Mouse (Mus musculus): ENCODE results near the gene Kcnab1.
A peak's percentile ranks its signal among the peaks of the same experiment; 100 is the strongest.

Kcnab1 gene

GRCm38 (mm10) chr3:65108945-65109921 lies at the start of gene Kcnab1:
Kcnab1 (plus strand) TSS chr3:65109384.
- DNase-seq: peak; percentile 78 to 83

- DNase-seq: no peak
Measured at GRCm38 (mm10) chr3:65088295-65088694, 20.9 kb upstream of the Kcnab1 start.

- no peak for DNase-seq
Measured at GRCm38 (mm10) chr3:65104117-65104516, 5.1 kb upstream of the Kcnab1 start.

- peak in 1 of 2 experiments; percentile 25 for DNase-seq
Measured at GRCm38 (mm10) chr3:65110190-65110589, 1.0 kb downstream of the Kcnab1 start.

GRCm38 (mm10) chr3:65111176-65111575 lies 2.0 kb downstream of the Kcnab1 start:
- peak; percentile 28 to 30 for DNase-seq

GRCm38 (mm10) chr3:65115164-65115563 lies 6.0 kb downstream of the Kcnab1 start:
- no peak for DNase-seq

GRCm38 (mm10) chr3:65116958-65117357 lies 7.8 kb downstream of the Kcnab1 start:
- DNase-seq: peak; percentile 53 to 60

- DNase-seq: peak in 1 of 2 experiments; percentile 36
Measured at GRCm38 (mm10) chr3:65117365-65117764, 8.2 kb downstream of the Kcnab1 start.

- peak; percentile 88 to 89 for DNase-seq
Measured at GRCm38 (mm10) chr3:65124975-65125374, 15.8 kb downstream of the Kcnab1 start.

- DNase-seq: no peak
Measured at GRCm38 (mm10) chr3:65129625-65130024, 20.4 kb downstream of the Kcnab1 start.

- DNase-seq: no peak
Measured at GRCm38 (mm10) chr3:65134931-65135330, 25.7 kb downstream of the Kcnab1 start.

GRCm38 (mm10) chr3:65136897-65137296 lies 27.7 kb downstream of the Kcnab1 start:
- DNase-seq: no peak

- DNase-seq: no peak
Measured at GRCm38 (mm10) chr3:65138739-65139138, 29.6 kb downstream of the Kcnab1 start.

- DNase-seq: no peak
Measured at GRCm38 (mm10) chr3:65145152-65145551, 36.0 kb downstream of the Kcnab1 start.

- no peak for DNase-seq
Measured at GRCm38 (mm10) chr3:65151808-65152207, 42.6 kb downstream of the Kcnab1 start.

- DNase-seq: no peak
Measured at GRCm38 (mm10) chr3:65172964-65173363, 63.8 kb downstream of the Kcnab1 start.

- peak; percentile 59 to 76 for DNase-seq
Measured at GRCm38 (mm10) chr3:65174564-65174963, 65.4 kb downstream of the Kcnab1 start.

- peak; percentile 47 to 61 for DNase-seq
Measured at GRCm38 (mm10) chr3:65175819-65176218, 66.6 kb downstream of the Kcnab1 start.

GRCm38 (mm10) chr3:65176846-65177245 lies 67.7 kb downstream of the Kcnab1 start:
- peak; percentile 66 to 74 for DNase-seq

GRCm38 (mm10) chr3:65187833-65188698 lies 78.9 kb downstream of the Kcnab1 start:
- DNase-seq: no peak

GRCm38 (mm10) chr3:65200611-65201010 lies 91.4 kb downstream of the Kcnab1 start:
- no peak for DNase-seq

- no peak for DNase-seq
Measured at GRCm38 (mm10) chr3:65203361-65204117, 94.4 kb downstream of the Kcnab1 start.

Data from cerebellum, postnatal 10 days (tissue).